Mouse (Mus musculus): ENCODE measurements around the gene 1700030K09Rik. TPM values are rescaled to one million over a fixed set of nuclear protein-coding genes. Genes with fewer than 3 reads are reported as not detected.

The 1700030K09Rik gene
- 14.4 and 14.9 TPM in 2 replicates for polyA plus RNA-seq (2014; fragmentation: Nextera tagmentation; extraction: Ambion mirVana)

GRCm38 (mm10) chr8:72443338-72443993, at the start of gene 1700030K09Rik, which contains the start of gene Calr3:
Gene 1700030K09Rik (plus strand): TSS chr8:72443880.
Gene Calr3 (minus strand): TSS chr8:72443870.
- H3K9ac ChIP-seq = peak within 1 kb of the TSS; percentile 76
- 0 out of 2 replicates have a peak, but pooled peaks cover 5% of the 10 kb centered on the region for H3K4me1 ChIP-seq (replicated peaks; ENCODE audit: control insufficient read depth, insufficient read depth, low read length)
- no peaks in the 10 kb centered on the region for H3K27me3 ChIP-seq (ENCODE audit: control insufficient read depth, insufficient read depth, low read length)
- H3K9me3 ChIP-seq (ENCODE audit: control insufficient read depth, low read length) = no peaks in the 10 kb centered on the region
- DNase-seq (ENCODE audit: low spot score) (peak; percentile 98), ATAC-seq (ENCODE audit: low FRiP score) (peak; percentile 99)
- H3K4me3 ChIP-seq (replicated peaks; ENCODE audit: low read length) = peak within 1 kb of the TSS; percentile 42
- H3K36me3 ChIP-seq (replicated peaks; ENCODE audit: control insufficient read depth, insufficient read depth) = peaks cover 4% of the 10 kb centered on the region
- peak within 1 kb of the TSS; percentile 67 for H3K4me2 ChIP-seq (replicated peaks)
- WGBS = 6% methylated on average over 34 of the region's 34 CpGs
- H3K27ac ChIP-seq = peak within 1 kb of the TSS; percentile 53; the same call in 1 of the 2 replicates

- Histone ChIP-seq H3K4me1 (replicated peaks; ENCODE audit: control insufficient read depth, insufficient read depth, low read length) (no peaks in the 10 kb centered on the region), H3K27me3 (ENCODE audit: control insufficient read depth, insufficient read depth, low read length) (no peaks in the 10 kb centered on the region), H3K4me3 (replicated peaks; ENCODE audit: low read length) (no peak overlapping the region), H3K9ac (no peak overlapping the region), H3K27ac (no peak overlapping the region), H3K9me3 (ENCODE audit: control insufficient read depth, low read length) (no peaks in the 10 kb centered on the region), H3K36me3 (replicated peaks; ENCODE audit: control insufficient read depth, insufficient read depth) (peaks cover 32% of the 10 kb centered on the region), H3K4me2 (replicated peaks) (no peak overlapping the region)
- WGBS = 83% methylated on average over 1 of the region's 1 CpGs
- no peak for ATAC-seq (ENCODE audit: low FRiP score)
- no peak for DNase-seq (ENCODE audit: low spot score)
Observed at GRCm38 (mm10) chr8:72401381-72401780, 42.3 kb upstream of the 1700030K09Rik start.

- no peaks in the 10 kb centered on the region for H3K27me3 ChIP-seq (ENCODE audit: control insufficient read depth, insufficient read depth, low read length)
- ATAC-seq (ENCODE audit: low FRiP score) (no peak), DNase-seq (ENCODE audit: low spot score) (no peak)
- no peak overlapping the region for H3K4me3 ChIP-seq (replicated peaks; ENCODE audit: low read length)
- peaks cover 16% of the 10 kb centered on the region for H3K36me3 ChIP-seq (replicated peaks; ENCODE audit: control insufficient read depth, insufficient read depth)
- no peak overlapping the region for H3K9ac ChIP-seq
- H3K4me2 ChIP-seq (replicated peaks) = no peak overlapping the region
- H3K27ac ChIP-seq = no peak overlapping the region
- no peaks in the 10 kb centered on the region for H3K4me1 ChIP-seq (replicated peaks; ENCODE audit: control insufficient read depth, insufficient read depth, low read length)
- 95% methylated on average over 3 of the region's 3 CpGs for WGBS
- no peaks in the 10 kb centered on the region for H3K9me3 ChIP-seq (ENCODE audit: control insufficient read depth, low read length)
Observed at GRCm38 (mm10) chr8:72402981-72403380, 40.7 kb upstream of the 1700030K09Rik start.

GRCm38 (mm10) chr8:72407878-72408277, 35.8 kb upstream of the 1700030K09Rik start:
- DNase-seq (ENCODE audit: low spot score) = no peak
- H3K9me3 ChIP-seq (ENCODE audit: control insufficient read depth, low read length) = no peaks in the 10 kb centered on the region
- ATAC-seq (ENCODE audit: low FRiP score) = no peak
- H3K4me2 ChIP-seq (replicated peaks) = no peak overlapping the region
- peaks cover 8% of the 10 kb centered on the region; the same call in 1 of the 2 replicates for H3K36me3 ChIP-seq (replicated peaks; ENCODE audit: control insufficient read depth, insufficient read depth)
- H3K4me3 ChIP-seq (replicated peaks; ENCODE audit: low read length) = no peak overlapping the region
- 0 out of 2 replicates have a peak, but pooled peaks cover 4% of the 10 kb centered on the region for H3K4me1 ChIP-seq (replicated peaks; ENCODE audit: control insufficient read depth, insufficient read depth, low read length)
- no peaks in the 10 kb centered on the region for H3K27me3 ChIP-seq (ENCODE audit: control insufficient read depth, insufficient read depth, low read length)
- no peak overlapping the region for H3K9ac ChIP-seq
- no peak overlapping the region for H3K27ac ChIP-seq
- whole genome bisulfite sequencing = 94% methylated on average over 1 of the region's 1 CpGs

- Histone ChIP-seq H3K9ac (no peak overlapping the region), H3K27ac (no peak overlapping the region), H3K4me2 (replicated peaks) (no peak overlapping the region), H3K9me3 (ENCODE audit: control insufficient read depth, low read length) (no peaks in the 10 kb centered on the region), H3K27me3 (ENCODE audit: control insufficient read depth, insufficient read depth, low read length) (no peaks in the 10 kb centered on the region), H3K36me3 (replicated peaks; ENCODE audit: control insufficient read depth, insufficient read depth) (peaks cover 10% of the 10 kb centered on the region; the same call in 1 of the 2 replicates), H3K4me1 (replicated peaks; ENCODE audit: control insufficient read depth, insufficient read depth, low read length) (0 out of 2 replicates have a peak, but pooled peaks cover 4% of the 10 kb centered on the region), H3K4me3 (replicated peaks; ENCODE audit: low read length) (no peak overlapping the region)
- 56% methylated on average over 3 of the region's 3 CpGs for WGBS
- DNase-seq (ENCODE audit: low spot score) = no peak
- ATAC-seq (ENCODE audit: low FRiP score) = no peak
Observed at GRCm38 (mm10) chr8:72409443-72409842, 34.2 kb upstream of the 1700030K09Rik start.

GRCm38 (mm10) chr8:72413839-72414238, 29.8 kb upstream of the 1700030K09Rik start:
- Histone ChIP-seq H3K27ac (no peak overlapping the region), H3K9ac (no peak overlapping the region), H3K4me3 (replicated peaks; ENCODE audit: low read length) (no peak overlapping the region), H3K9me3 (ENCODE audit: control insufficient read depth, low read length) (no peaks in the 10 kb centered on the region), H3K4me2 (replicated peaks) (no peak overlapping the region), H3K36me3 (replicated peaks; ENCODE audit: control insufficient read depth, insufficient read depth) (peaks cover 19% of the 10 kb centered on the region; the same call in 1 of the 2 replicates), H3K4me1 (replicated peaks; ENCODE audit: control insufficient read depth, insufficient read depth, low read length) (peaks cover 14% of the 10 kb centered on the region), H3K27me3 (ENCODE audit: control insufficient read depth, insufficient read depth, low read length) (no peaks in the 10 kb centered on the region)
- ATAC-seq (ENCODE audit: low FRiP score) (no peak), DNase-seq (ENCODE audit: low spot score) (no peak)
- 92% methylated on average over 7 of the region's 7 CpGs for WGBS

GRCm38 (mm10) chr8:72415252-72415651, 28.4 kb upstream of the 1700030K09Rik start:
- no peak overlapping the region for H3K4me2 ChIP-seq (replicated peaks)
- no peaks in the 10 kb centered on the region for H3K9me3 ChIP-seq (ENCODE audit: control insufficient read depth, low read length)
- 79% methylated on average over 2 of the region's 2 CpGs for WGBS
- H3K4me1 ChIP-seq (replicated peaks; ENCODE audit: control insufficient read depth, insufficient read depth, low read length) = peaks cover 24% of the 10 kb centered on the region
- no peak for ATAC-seq (ENCODE audit: low FRiP score)
- H3K9ac ChIP-seq = no peak overlapping the region
- no peak overlapping the region for H3K27ac ChIP-seq
- H3K4me3 ChIP-seq (replicated peaks; ENCODE audit: low read length) = no peak overlapping the region
- DNase-seq (ENCODE audit: low spot score) = no peak
- H3K36me3 ChIP-seq (replicated peaks; ENCODE audit: control insufficient read depth, insufficient read depth) = peaks cover 22% of the 10 kb centered on the region; the same call in 1 of the 2 replicates
- H3K27me3 ChIP-seq (ENCODE audit: control insufficient read depth, insufficient read depth, low read length) = no peaks in the 10 kb centered on the region

- no peak for ATAC-seq (ENCODE audit: low FRiP score)
- H3K4me1 ChIP-seq (replicated peaks; ENCODE audit: control insufficient read depth, insufficient read depth, low read length) = peaks cover 29% of the 10 kb centered on the region
- no peak overlapping the region for H3K4me3 ChIP-seq (replicated peaks; ENCODE audit: low read length)
Observed at GRCm38 (mm10) chr8:72418073-72418472, 25.6 kb upstream of the 1700030K09Rik start.

GRCm38 (mm10) chr8:72420571-72421361, 22.9 kb upstream of the 1700030K09Rik start:
- no peaks in the 10 kb centered on the region for H3K9me3 ChIP-seq (ENCODE audit: control insufficient read depth, low read length)
- 2% methylated on average over 66 of the region's 73 CpGs for WGBS
- peak overlapping the region; percentile 86 for H3K9ac ChIP-seq
- H3K4me1 ChIP-seq (replicated peaks; ENCODE audit: control insufficient read depth, insufficient read depth, low read length) = peaks cover 29% of the 10 kb centered on the region
- H3K27me3 ChIP-seq (ENCODE audit: control insufficient read depth, insufficient read depth, low read length) = no peaks in the 10 kb centered on the region
- peak overlapping the region; percentile 72 for H3K4me3 ChIP-seq (replicated peaks; ENCODE audit: low read length)
- H3K27ac ChIP-seq = peak overlapping the region; percentile 86
- DNase-seq (ENCODE audit: low spot score) (peak; percentile 27), ATAC-seq (ENCODE audit: low FRiP score) (peak; percentile 77)
- H3K36me3 ChIP-seq (replicated peaks; ENCODE audit: control insufficient read depth, insufficient read depth) = peaks cover 5% of the 10 kb centered on the region; the same call in 1 of the 2 replicates
- H3K4me2 ChIP-seq (replicated peaks) = peak overlapping the region; percentile 68

More at GRCm38 (mm10) chr8:72418073-72418472, 25.6 kb upstream of the 1700030K09Rik start:
- Histone ChIP-seq H3K27me3 (ENCODE audit: control insufficient read depth, insufficient read depth, low read length) (no peaks in the 10 kb centered on the region), H3K4me2 (replicated peaks) (no peak overlapping the region), H3K9ac (no peak overlapping the region), H3K9me3 (ENCODE audit: control insufficient read depth, low read length) (no peaks in the 10 kb centered on the region), H3K27ac (no peak overlapping the region), H3K36me3 (replicated peaks; ENCODE audit: control insufficient read depth, insufficient read depth) (peaks cover 14% of the 10 kb centered on the region; the same call in 1 of the 2 replicates)
- 94% methylated on average over 4 of the region's 4 CpGs for WGBS
- DNase-seq (ENCODE audit: low spot score) = no peak
